20 mouse cellular contexts compared by ENCODE assay signal in the genomic region with DNA sequence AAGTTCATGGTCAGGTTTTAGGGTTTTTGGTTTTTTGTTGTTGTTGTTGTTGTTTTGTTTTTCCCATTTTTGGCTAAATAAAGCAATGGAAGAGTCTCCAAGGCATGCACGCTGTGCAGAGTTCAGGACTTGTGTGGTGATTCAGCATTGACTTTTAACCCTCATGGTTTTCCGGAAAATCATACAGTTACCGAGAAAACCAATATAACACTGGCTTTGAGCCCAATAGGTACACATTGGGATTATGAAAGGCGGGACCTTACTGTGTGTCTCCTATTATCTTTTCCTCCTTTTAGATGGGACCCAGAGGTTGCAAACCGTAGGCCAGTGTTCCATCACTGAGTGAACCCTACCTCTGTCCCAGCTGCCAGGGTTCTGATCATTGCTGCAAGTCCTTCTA.
"Had no signal": no experiment of that assay in that cellular context is flagged by ENCODE, and none has a peak within 500 bp of the region (broad histone marks: within the 10 kb centered on the region; RNA-seq: fewer than 3 reads in every experiment).

No protein-coding gene starts in this region.

- H3K27ac ChIP-seq: kidney, embryonic 15.5 days; left cerebral cortex, adult 2 months; liver, embryonic 13.5 days; macrophage; midbrain, embryonic 10.5 days; midbrain, embryonic 13.5 days; neural tube, embryonic 13.5 days; stomach, embryonic 15.5 days had no signal

- H3K9me3 ChIP-seq: kidney, embryonic 15.5 days; liver, embryonic 13.5 days; midbrain, embryonic 10.5 days; midbrain, embryonic 13.5 days; neural tube, embryonic 13.5 days; stomach, embryonic 15.5 days had no signal

- H3K4me2 ChIP-seq: kidney, embryonic 15.5 days; liver, embryonic 13.5 days; lung, embryonic 14.5 days; midbrain, embryonic 13.5 days; neural tube, embryonic 13.5 days; stomach, embryonic 15.5 days had no signal

- DNase-seq: kidney, adult 8-10 months; kidney, postnatal 10 days; kidney, postnatal 36 days; layer of hippocampus, postnatal 36 days; liver, embryonic 13.5 days; lung, embryonic 14.5 days; retina, postnatal 1 day; right cerebral cortex, postnatal 25 days; spleen, adult 18-20 months; thymus, postnatal 25 days had no signal

- H3K27me3 ChIP-seq: kidney, embryonic 15.5 days; liver, embryonic 13.5 days; midbrain, embryonic 13.5 days; neural tube, embryonic 13.5 days; stomach, embryonic 15.5 days had no signal

- H3K4me3 ChIP-seq: kidney, embryonic 15.5 days; left cerebral cortex, adult 2 months; liver, embryonic 13.5 days; midbrain, embryonic 10.5 days; midbrain, embryonic 13.5 days; myocyte; neural tube, embryonic 13.5 days; stomach, embryonic 15.5 days had no signal

- H3K36me3 ChIP-seq: kidney, embryonic 15.5 days; liver, embryonic 13.5 days; midbrain, embryonic 10.5 days; midbrain, embryonic 13.5 days; neural tube, embryonic 13.5 days; stomach, embryonic 15.5 days had no signal

- H3K9ac ChIP-seq: kidney, embryonic 15.5 days; liver, embryonic 13.5 days; lung, embryonic 14.5 days; midbrain, embryonic 13.5 days; neural tube, embryonic 13.5 days; stomach, embryonic 15.5 days had no signal

- H3K4me1 ChIP-seq: kidney, embryonic 15.5 days; liver, embryonic 13.5 days; midbrain, embryonic 10.5 days; midbrain, embryonic 13.5 days; neural tube, embryonic 13.5 days; stomach, embryonic 15.5 days had no signal

- ATAC-seq: lung, postnatal 0 days; midbrain, embryonic 13.5 days; midbrain, embryonic 16.5 days had no signal
